Mouse (Mus musculus) forebrain, postnatal 0 days (tissue): ENCODE measurements at regions not wholly inside any gene's neighbourhood (a gene's known extent, or its start where the extent isn't known, plus 50 kb on each side); places are given as distances from the start of the nearest gene placed in this dataset.

Source experiments
- ATAC-seq: fragments of 200-750 bp; cut with Nextera tagmentation; 2 replicates; pipeline ENCODE4 v1.8.0; 2017; ENCODE audit warnings: mild to moderate bottlenecking, moderate library complexity
- DNase-seq: peaks from one replicate; pipeline ENCODE4 v3.0.0-alpha.2; 2015
- H3K27ac ChIP-seq: fragments of 300-500 bp; sonication (generic); 2 replicates; pipeline ENCODE4 v1.5.1; 2014; ENCODE audit warnings: low read depth, mild to moderate bottlenecking, antibody characterized with exemption, low read length, moderate library complexity, mixed read lengths
- H3K27me3 ChIP-seq: fragments of 300-500 bp; sonication (generic); 2 replicates; pipeline ENCODE4 v1.6.1; 2014; ENCODE audit warnings: mild to moderate bottlenecking, low read length, mixed read lengths; ENCODE audit not compliant: insufficient read depth
- H3K36me3 ChIP-seq: fragments of 300-500 bp; sonication (generic); 2 replicates; pipeline ENCODE4 v1.6.1; 2014; ENCODE audit warnings: mild to moderate bottlenecking, moderate library complexity; ENCODE audit not compliant: insufficient read depth
- H3K4me1 ChIP-seq: fragments of 300-500 bp; sonication (generic); 2 replicates; pipeline ENCODE4 v1.6.1; 2014; ENCODE audit warnings: antibody characterized with exemption; ENCODE audit not compliant: insufficient read depth
- H3K4me2 ChIP-seq: fragments of 300-500 bp; sonication (generic); 2 replicates; pipeline ENCODE4 v1.6.1; 2014; ENCODE audit warnings: low read depth, mild to moderate bottlenecking, moderate library complexity
- H3K4me3 ChIP-seq: fragments of 300-500 bp; sonication (generic); 2 replicates; pipeline ENCODE4 v1.5.1; 2014; ENCODE audit warnings: low read depth, low read length, mixed read lengths
- H3K9ac ChIP-seq: fragments of 300-500 bp; sonication (generic); 2 replicates; pipeline ENCODE4 v1.6.1; 2014; ENCODE audit warnings: mild to moderate bottlenecking
- H3K9me3 ChIP-seq: fragments of 300-500 bp; sonication (generic); 2 replicates; pipeline ENCODE4 v1.6.1; 2016; ENCODE audit warnings: low read length
- CTCF ChIP-seq: sonication (generic); IDR thresholded peaks from 2 replicates; pipeline ENCODE4 v1.5.1; 2016; ENCODE audit warnings: antibody characterized with exemption, control low read depth, low read depth
- WGBS: fragments of 180-500 bp; shearing (Covaris S2); extraction: QIAGEN DNeasy Blood & Tissue Kit; methylation state at CpG from one replicate; pipeline ENCODE4 v1.1.7; 2014; 5-methylcytosine and 5-hydroxymethylcytosine counted together

- Histone ChIP-seq H3K4me3 (no peak overlapping the region), H3K36me3 (no peaks in the 10 kb centered on the region), H3K4me1 (no peaks in the 10 kb centered on the region), H3K9me3 (no peaks in the 10 kb centered on the region), H3K4me2 (no peak overlapping the region), H3K27ac (no peak overlapping the region), H3K27me3 (no peaks in the 10 kb centered on the region), H3K9ac (no peak overlapping the region)
- no peak for DNase-seq
- no peak for ATAC-seq
- no peak for TF ChIP-seq CTCF
- WGBS: 83% methylated on average over 2 of the region's 2 CpGs
Measured at GRCm38 (mm10) chr6:15647499-15647898, 73.0 kb upstream of the Mdfic start.
